Mouse (Mus musculus): ENCODE results near the gene Erbb2. TPM values are rescaled to one million over a fixed set of nuclear protein-coding genes. Genes with fewer than 3 reads are reported as not detected.

Erbb2 gene
- total RNA-seq, 4 experiments from 2014 or later, result 2.1 to 3.5 (median 2.9) TPM

GRCm38 (mm10) chr11:98479940-98480497 lies 67.7 kb downstream of the Erbb2 start:
- DNase-seq (ENCODE audit: low spot score in 2 of 2), result no peak

- DNase-seq (ENCODE audit: low spot score in 2 of 2), result no peak
These were observed 69.0 kb downstream of the Erbb2 start for GRCm38 (mm10) chr11:98481231-98481630.

- no peak for DNase-seq (ENCODE audit: low spot score in 2 of 2)
These were observed 69.8 kb downstream of the Erbb2 start for GRCm38 (mm10) chr11:98482067-98482466.

- no peak for DNase-seq (ENCODE audit: low spot score in 2 of 2)
These were observed 73.5 kb downstream of the Erbb2 start for GRCm38 (mm10) chr11:98485749-98486148.

Other genes with a start within 250 kb of the Erbb2 start
- gene Med1, start 219.2 kb upstream of the Erbb2 start, total RNA-seq (2022), result 10 to 100 TPM; 42.9 to 57.7 (median 49.4) TPM
- 10 to 100 TPM; 38.8 to 43.5 (median 42.3) TPM for gene Cdk12, start 209.4 kb upstream of the Erbb2 start, total RNA-seq (2022)
- gene Neurod2, start 82.8 kb upstream of the Erbb2 start, total RNA-seq (2022), result 100 to 1,000 TPM; 124 to 133 (median 129) TPM
- 10 to 100 TPM; 52.5 to 55.9 (median 53.3) TPM for gene Ppp1r1b, start 64.1 kb upstream of the Erbb2 start, total RNA-seq (2022)
- gene Stard3, start 54.1 kb upstream of the Erbb2 start, total RNA-seq (2022), result 10 to 100 TPM; 35.5 to 41.0 (median 36.5) TPM
- gene Tcap, start 28.7 kb upstream of the Erbb2 start, total RNA-seq (2022), result 10 to 100 TPM in 2 of 4 experiments, 1 to 10 TPM in 2; 1.2 to 15.3 (median 8.3) TPM
- gene Pnmt, start 26.0 kb upstream of the Erbb2 start, total RNA-seq (2022), result 1 to 10 TPM in 2 of 4 experiments, under 1 TPM in 1, not detected in 1; 0.37 to 1.5 (median 1.3) TPM
- 10 to 100 TPM in 2 of 4 experiments, 1 to 10 TPM in 2; 8.7 to 11.7 (median 9.6) TPM for gene Pgap3, start 12.0 kb upstream of the Erbb2 start, total RNA-seq (2022)
- gene Mien1, start 26.5 kb downstream of the Erbb2 start, total RNA-seq (2022), result 10 to 100 TPM; 83.9 to 93.8 (median 89.8) TPM
- gene Grb7, start 33.9 kb downstream of the Erbb2 start, total RNA-seq (2022), result 1 to 10 TPM; 2.6 to 3.5 (median 2.9) TPM
- not detected for gene Ikzf3, start 133.6 kb downstream of the Erbb2 start, total RNA-seq (2022)
- under 1 TPM in 1 of 4 experiments, not detected in 3; 0.75 TPM for gene Zpbp2, start 138.6 kb downstream of the Erbb2 start, total RNA-seq (2022)
- 10 to 100 TPM; 43.4 to 57.6 (median 48.9) TPM for gene Ormdl3, start 174.9 kb downstream of the Erbb2 start, total RNA-seq (2022)
- gene Lrrc3c, start 185.8 kb downstream of the Erbb2 start, total RNA-seq (2022), result not detected
- 10 to 100 TPM; 12.1 to 20.0 (median 14.9) TPM for gene Gm12355, start 213.2 kb downstream of the Erbb2 start, total RNA-seq (2022)
- gene Gsdma3, start 213.9 kb downstream of the Erbb2 start, total RNA-seq (2022), result under 1 TPM in 1 of 4 experiments, not detected in 3; 0.27 TPM
- gene Gsdma2, start 234.3 kb downstream of the Erbb2 start, total RNA-seq (2022), result not detected